Mouse (Mus musculus): Measurements from ENCODE around the gene Prop1. TPM values are rescaled to one million over a fixed set of nuclear protein-coding genes. Genes with fewer than 3 reads are reported as not detected.

Gene Prop1
- total RNA-seq, 4 experiments from 2014 or later, result not detected

Other genes with a start within 250 kb of the Prop1 start
- 1 to 10 TPM; 2.3 to 3.6 (median 2.5) TPM for gene Zfp354c, start 126.0 kb downstream of the Prop1 start, total RNA-seq (2022)
- 1 to 10 TPM; 1.2 to 2.1 (median 1.7) TPM for gene Zfp879, start 112.2 kb downstream of the Prop1 start, total RNA-seq (2022)
- not detected for gene Grm6, start 103.1 kb downstream of the Prop1 start, total RNA-seq (2022)
- gene Zfp454, start 66.1 kb downstream of the Prop1 start, total RNA-seq (2022), result 1 to 10 TPM in 1 of 4 experiments, under 1 TPM in 3; 0.41 to 1.8 (median 0.85) TPM
- 1 to 10 TPM; 3.0 to 4.2 (median 3.2) TPM for gene Zfp2, start 37.6 kb downstream of the Prop1 start, total RNA-seq (2022)
- 1 to 10 TPM; 1.2 to 2.1 (median 1.7) TPM for gene Zfp354b, start 22.1 kb downstream of the Prop1 start, total RNA-seq (2022)
- gene 4933414I15Rik, start 10.0 kb downstream of the Prop1 start, total RNA-seq (2022), result not detected
- not detected for gene Olfr1378, start 12.8 kb upstream of the Prop1 start, total RNA-seq (2022)
- not detected for gene Olfr1377, start 28.2 kb upstream of the Prop1 start, total RNA-seq (2022)
- gene Olfr51, start 49.8 kb upstream of the Prop1 start, total RNA-seq (2022), result not detected
- gene Olfr54, start 60.5 kb upstream of the Prop1 start, total RNA-seq (2022), result not detected
- not detected for gene Olfr1375, start 94.3 kb upstream of the Prop1 start, total RNA-seq (2022)
- 1 to 10 TPM; 1.5 to 2.3 (median 2.1) TPM for gene Zfp354a, start 105.5 kb upstream of the Prop1 start, total RNA-seq (2022)

Measured in heart, adult 8-10 months (tissue).